Mouse (Mus musculus): ENCODE measurements at regions not wholly inside any gene's neighbourhood (a gene's known extent, or its start where the extent isn't known, plus 50 kb on each side); places are given as distances from the start of the nearest gene placed in this dataset.

- no peak for DNase-seq
Observed at GRCm38 (mm10) chr15:50246418-50247186, 3638.1 kb upstream of the Gm7489 start.

- DNase-seq = no peak
Observed at GRCm38 (mm10) chr15:50260057-50260456, 3624.6 kb upstream of the Gm7489 start.

GRCm38 (mm10) chr15:50261245-50261872, 3623.3 kb upstream of the Gm7489 start:
- peak; percentile 25 to 57 for DNase-seq

GRCm38 (mm10) chr15:50267542-50267941, 3617.2 kb upstream of the Gm7489 start:
- no peak for DNase-seq

GRCm38 (mm10) chr15:50271646-50272045, 3613.1 kb upstream of the Gm7489 start:
- DNase-seq = no peak

GRCm38 (mm10) chr15:50282576-50282975, 3602.1 kb upstream of the Gm7489 start:
- no peak for DNase-seq

GRCm38 (mm10) chr15:50283491-50283890, 3601.2 kb upstream of the Gm7489 start:
- no peak for DNase-seq

GRCm38 (mm10) chr15:50301831-50302230, 3582.9 kb upstream of the Gm7489 start:
- no peak for DNase-seq

GRCm38 (mm10) chr15:50304085-50304484, 3580.6 kb upstream of the Gm7489 start:
- DNase-seq = no peak

GRCm38 (mm10) chr15:50320796-50321195, 3563.9 kb upstream of the Gm7489 start:
- DNase-seq = no peak

GRCm38 (mm10) chr15:50345536-50345935, 3539.2 kb upstream of the Gm7489 start:
- DNase-seq = no peak

- no peak for DNase-seq
Observed at GRCm38 (mm10) chr15:50346953-50347352, 3537.8 kb upstream of the Gm7489 start.

- DNase-seq = no peak
Observed at GRCm38 (mm10) chr15:50360033-50360988, 3524.4 kb upstream of the Gm7489 start.

GRCm38 (mm10) chr15:50361334-50361733, 3523.4 kb upstream of the Gm7489 start:
- no peak for DNase-seq

- DNase-seq = no peak
Observed at GRCm38 (mm10) chr15:50361751-50362507, 3522.8 kb upstream of the Gm7489 start.

- no peak for DNase-seq
Observed at GRCm38 (mm10) chr15:50400006-50400781, 3484.5 kb upstream of the Gm7489 start.

GRCm38 (mm10) chr15:50401386-50401785, 3483.3 kb upstream of the Gm7489 start:
- no peak for DNase-seq

GRCm38 (mm10) chr15:50402551-50402950, 3482.2 kb upstream of the Gm7489 start:
- DNase-seq = no peak

GRCm38 (mm10) chr15:50403883-50404282, 3480.8 kb upstream of the Gm7489 start:
- no peak for DNase-seq

- DNase-seq = no peak
Observed at GRCm38 (mm10) chr15:50408985-50409384, 3475.7 kb upstream of the Gm7489 start.

GRCm38 (mm10) chr15:50417641-50418040, 3467.1 kb upstream of the Gm7489 start:
- no peak for DNase-seq
